Mouse (Mus musculus): ENCODE data around the gene Pttg1ip.

Gene Pttg1ip

GRCm38 (mm10) chr10:77581408-77582284 is at the start of gene Pttg1ip:
TSS of gene Pttg1ip (plus strand) at chr10:77581720.
- DNase-seq (ENCODE audit: extremely low spot score, low read depth, low spot score) = peak; percentile 89

- DNase-seq (ENCODE audit: extremely low spot score, low read depth, low spot score) = no peak
These were observed 49.5 kb upstream of the Pttg1ip start for GRCm38 (mm10) chr10:77532020-77532413.

- no peak for DNase-seq (ENCODE audit: extremely low spot score, low read depth, low spot score)
These were observed 44.8 kb upstream of the Pttg1ip start for GRCm38 (mm10) chr10:77536727-77537126.

GRCm38 (mm10) chr10:77537215-77538209 is 44.0 kb upstream of the Pttg1ip start:
- no peak for DNase-seq (ENCODE audit: extremely low spot score, low read depth, low spot score)

GRCm38 (mm10) chr10:77539320-77539945 is 42.1 kb upstream of the Pttg1ip start:
- DNase-seq (ENCODE audit: extremely low spot score, low read depth, low spot score) = no peak

GRCm38 (mm10) chr10:77540576-77541102 is 40.9 kb upstream of the Pttg1ip start:
- DNase-seq (ENCODE audit: extremely low spot score, low read depth, low spot score) = no peak

GRCm38 (mm10) chr10:77541864-77542666 is 39.5 kb upstream of the Pttg1ip start:
- DNase-seq (ENCODE audit: extremely low spot score, low read depth, low spot score) = no peak

GRCm38 (mm10) chr10:77543226-77543625 is 38.3 kb upstream of the Pttg1ip start:
- DNase-seq (ENCODE audit: extremely low spot score, low read depth, low spot score) = no peak

- DNase-seq (ENCODE audit: extremely low spot score, low read depth, low spot score) = no peak
These were observed 36.6 kb upstream of the Pttg1ip start for GRCm38 (mm10) chr10:77544916-77545315.

- no peak for DNase-seq (ENCODE audit: extremely low spot score, low read depth, low spot score)
These were observed 32.9 kb upstream of the Pttg1ip start for GRCm38 (mm10) chr10:77548576-77548975.

- DNase-seq (ENCODE audit: extremely low spot score, low read depth, low spot score) = no peak
These were observed 30.6 kb upstream of the Pttg1ip start for GRCm38 (mm10) chr10:77550874-77551273.

- DNase-seq (ENCODE audit: extremely low spot score, low read depth, low spot score) = no peak
These were observed 29.4 kb upstream of the Pttg1ip start for GRCm38 (mm10) chr10:77552162-77552561.

- no peak for DNase-seq (ENCODE audit: extremely low spot score, low read depth, low spot score)
These were observed 28.2 kb upstream of the Pttg1ip start for GRCm38 (mm10) chr10:77553285-77553684.

- no peak for DNase-seq (ENCODE audit: extremely low spot score, low read depth, low spot score)
These were observed 26.6 kb upstream of the Pttg1ip start for GRCm38 (mm10) chr10:77554918-77555317.

- no peak for DNase-seq (ENCODE audit: extremely low spot score, low read depth, low spot score)
These were observed 24.9 kb upstream of the Pttg1ip start for GRCm38 (mm10) chr10:77556631-77557030.

GRCm38 (mm10) chr10:77557641-77558040 is 23.9 kb upstream of the Pttg1ip start:
- no peak for DNase-seq (ENCODE audit: extremely low spot score, low read depth, low spot score)

GRCm38 (mm10) chr10:77560090-77560489 is 21.4 kb upstream of the Pttg1ip start:
- no peak for DNase-seq (ENCODE audit: extremely low spot score, low read depth, low spot score)

- no peak for DNase-seq (ENCODE audit: extremely low spot score, low read depth, low spot score)
These were observed 20.7 kb upstream of the Pttg1ip start for GRCm38 (mm10) chr10:77560830-77561229.

GRCm38 (mm10) chr10:77561508-77561907 is 20.0 kb upstream of the Pttg1ip start:
- DNase-seq (ENCODE audit: extremely low spot score, low read depth, low spot score) = no peak

GRCm38 (mm10) chr10:77565005-77565404 is 16.5 kb upstream of the Pttg1ip start:
- no peak for DNase-seq (ENCODE audit: extremely low spot score, low read depth, low spot score)
